Mouse (Mus musculus) cerebellum, adult 8-10 months (tissue): ENCODE measurements around the gene Cttnbp2.
A peak's percentile ranks its signal among the peaks of the same experiment; 100 is the strongest.

ENCODE experiments used
- DNase-seq: peaks from one replicate; pipeline ENCODE4 v3.0.0; 2022

Cttnbp2 gene

GRCm38 (mm10) chr6:18466227-18466626, 48.4 kb downstream of the Cttnbp2 start:
- no peak for DNase-seq

GRCm38 (mm10) chr6:18465626-18466025, 49.0 kb downstream of the Cttnbp2 start:
- DNase-seq, result no peak

- no peak for DNase-seq
These were observed 55.0 kb downstream of the Cttnbp2 start for GRCm38 (mm10) chr6:18459657-18460056.

- no peak for DNase-seq
These were observed 64.0 kb downstream of the Cttnbp2 start for GRCm38 (mm10) chr6:18450551-18451193.

- DNase-seq, result no peak
These were observed 66.6 kb downstream of the Cttnbp2 start for GRCm38 (mm10) chr6:18448078-18448477.

- DNase-seq, result no peak
These were observed 67.7 kb downstream of the Cttnbp2 start for GRCm38 (mm10) chr6:18446917-18447316.

- no peak for DNase-seq
These were observed 68.3 kb downstream of the Cttnbp2 start for GRCm38 (mm10) chr6:18446359-18446758.

- DNase-seq, result peak; percentile 33
These were observed 68.9 kb downstream of the Cttnbp2 start for GRCm38 (mm10) chr6:18445747-18446146.

- no peak for DNase-seq
These were observed 72.3 kb downstream of the Cttnbp2 start for GRCm38 (mm10) chr6:18442303-18442702.

- DNase-seq, result no peak
These were observed 73.6 kb downstream of the Cttnbp2 start for GRCm38 (mm10) chr6:18440918-18441532.

- DNase-seq, result no peak
These were observed 78.4 kb downstream of the Cttnbp2 start for GRCm38 (mm10) chr6:18436127-18436812.

GRCm38 (mm10) chr6:18434828-18435531, 79.7 kb downstream of the Cttnbp2 start:
- DNase-seq, result no peak

GRCm38 (mm10) chr6:18434355-18434754, 80.3 kb downstream of the Cttnbp2 start:
- DNase-seq, result no peak

GRCm38 (mm10) chr6:18432362-18432761, 82.3 kb downstream of the Cttnbp2 start:
- no peak for DNase-seq

- DNase-seq, result no peak
These were observed 82.8 kb downstream of the Cttnbp2 start for GRCm38 (mm10) chr6:18431891-18432290.

GRCm38 (mm10) chr6:18430062-18430461, 84.6 kb downstream of the Cttnbp2 start:
- DNase-seq, result no peak

GRCm38 (mm10) chr6:18424822-18425221, 89.8 kb downstream of the Cttnbp2 start:
- no peak for DNase-seq

- no peak for DNase-seq
These were observed 90.3 kb downstream of the Cttnbp2 start for GRCm38 (mm10) chr6:18424367-18424766.

- DNase-seq, result no peak
These were observed 91.5 kb downstream of the Cttnbp2 start for GRCm38 (mm10) chr6:18423112-18423511.

GRCm38 (mm10) chr6:18421561-18421960, 93.1 kb downstream of the Cttnbp2 start:
- no peak for DNase-seq

- DNase-seq, result no peak
These were observed 94.0 kb downstream of the Cttnbp2 start for GRCm38 (mm10) chr6:18420660-18421059.

- DNase-seq, result no peak
These were observed 96.7 kb downstream of the Cttnbp2 start for GRCm38 (mm10) chr6:18417866-18418454.

- no peak for DNase-seq
These were observed 98.7 kb downstream of the Cttnbp2 start for GRCm38 (mm10) chr6:18415961-18416360.
